Mouse (Mus musculus) c-Kit-negative CD71-positive TER-119-positive erythroid progenitor cells, embryonic 14.5 days (primary cell): Measurements from ENCODE around the gene Trpd52l3.

ENCODE experiments used
- DNase-seq: peaks from one replicate; pipeline ENCODE4 v3.0.0-alpha.2; 2013; ENCODE audit warnings: low read depth, low spot score

The Trpd52l3 gene

GRCm38 (mm10) chr19:30029894-30030635, 26.5 kb downstream of the Trpd52l3 start, which contains the start of gene Uhrf2:
Gene Uhrf2, plus strand, starts transcription at chr19:30030513.
- DNase-seq: peak; percentile 91

- DNase-seq: peak; percentile 28
Measured at GRCm38 (mm10) chr19:30030636-30031467, 27.3 kb downstream of the Trpd52l3 start.

GRCm38 (mm10) chr19:30031468-30031931, 27.9 kb downstream of the Trpd52l3 start:
- DNase-seq: peak; percentile 35

- no peak for DNase-seq
Measured at GRCm38 (mm10) chr19:30032206-30032605, 28.6 kb downstream of the Trpd52l3 start.

DNA sequence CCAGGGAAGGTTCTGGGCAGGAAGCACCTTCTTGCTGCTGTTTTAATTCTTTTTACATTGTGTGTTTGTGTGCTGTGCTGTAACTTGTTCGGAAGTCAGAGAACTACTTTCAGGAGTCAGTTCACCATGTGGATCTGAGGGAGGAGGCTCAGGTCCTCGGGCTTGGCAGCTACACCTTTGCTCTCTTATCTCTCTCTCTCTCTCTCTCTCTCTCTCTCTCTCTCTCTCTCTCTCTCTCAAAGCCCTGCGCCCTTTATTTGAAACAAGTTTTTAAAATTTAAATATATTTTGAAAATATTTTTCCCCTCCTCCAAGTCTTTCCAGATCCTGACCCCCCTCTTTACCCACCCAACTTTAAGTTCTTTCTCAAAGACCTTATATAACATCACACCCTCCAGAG, 31.8 kb downstream of the Trpd52l3 start:
- DNase-seq: no peak

DNA sequence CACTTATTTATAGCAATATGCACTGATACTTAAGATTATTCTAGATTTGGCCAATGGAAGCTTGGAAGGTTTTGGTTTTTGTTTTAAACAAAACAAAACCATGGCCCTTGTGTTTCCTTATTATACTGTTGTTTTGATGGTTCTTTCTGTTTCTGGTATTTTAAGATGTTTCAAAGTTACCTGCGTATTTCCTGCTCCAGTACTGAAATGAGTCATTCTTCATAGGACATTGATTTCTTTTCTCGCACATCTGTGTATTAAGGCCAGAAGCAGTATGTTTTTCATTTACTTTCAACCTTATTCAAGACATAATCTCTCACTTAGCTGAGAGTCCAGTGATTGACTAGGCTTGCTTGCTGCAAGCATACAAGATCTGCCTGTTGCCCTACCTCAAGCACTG, 40.1 kb downstream of the Trpd52l3 start:
- no peak for DNase-seq

GRCm38 (mm10) chr19:30044630-30045029, 41.0 kb downstream of the Trpd52l3 start:
- DNase-seq: no peak

DNA sequence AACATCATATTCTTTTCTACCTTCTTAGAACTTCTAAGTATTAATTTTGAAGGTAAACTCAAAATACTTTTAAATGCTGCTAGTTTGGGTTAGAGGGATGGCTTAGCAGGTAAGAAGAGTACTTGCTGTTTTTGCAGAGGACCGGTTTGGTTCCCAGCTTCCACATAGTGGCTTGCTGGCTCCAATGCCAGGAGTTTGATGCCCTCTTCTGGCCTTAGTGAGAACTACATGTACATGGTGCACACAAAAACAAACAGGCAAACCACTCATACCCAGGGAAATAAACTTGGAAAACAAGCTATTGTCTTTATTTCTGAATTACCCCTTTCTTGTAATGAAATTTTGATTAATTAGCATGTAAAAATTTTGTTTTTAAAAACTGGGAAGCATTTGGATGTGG, 42.3 kb downstream of the Trpd52l3 start:
- DNase-seq: peak; percentile 49

- DNase-seq: peak; percentile 39
Measured at GRCm38 (mm10) chr19:30050584-30050983, 47.0 kb downstream of the Trpd52l3 start.

- no peak for DNase-seq
Measured at GRCm38 (mm10) chr19:30051479-30051878, 47.9 kb downstream of the Trpd52l3 start.

DNA sequence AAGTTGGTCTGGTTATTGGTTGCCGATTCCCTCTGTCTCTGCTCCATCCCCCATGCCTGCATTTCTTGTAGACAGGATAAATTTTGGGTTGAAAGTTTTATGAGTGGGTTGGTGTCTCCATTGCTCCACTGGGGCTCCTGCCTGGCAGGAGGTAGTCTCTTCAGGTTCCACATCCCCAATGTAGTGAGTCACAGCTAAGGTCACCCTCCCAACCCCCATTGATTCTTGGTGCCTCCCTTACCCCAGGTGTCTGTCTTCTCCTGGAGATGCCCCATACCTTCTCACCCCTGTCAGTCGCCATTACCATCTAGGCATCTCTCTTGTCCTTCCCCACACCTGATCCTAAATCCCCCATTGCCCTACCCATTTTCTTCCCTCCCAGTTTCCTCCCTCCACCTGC, 50.6 kb downstream of the Trpd52l3 start:
- DNase-seq: no peak
